Mouse (Mus musculus) MEL (cell line): ENCODE results near the gene Rab31.

Experiments used
- CHD2 ChIP-seq: IDR thresholded peaks from 2 replicates; pipeline ENCODE4 v1.6.1; 2011; ENCODE audit warnings: low read length, improper control_type of control experiment
- CTCF ChIP-seq, 3 experiments: IDR thresholded peaks in 2 of 3; conservative IDR thresholded peaks in 1 of 3; 2 replicates each; pipeline ENCODE4 v1.5.1; 2011 to 2012; ENCODE audit warnings: low read length in 3 of 3, low read depth in 2 of 3, mild to moderate bottlenecking in 2 of 3, improper control_type of control experiment in 1 of 3, inconsistent platforms in 1 of 3, mixed read lengths in 1 of 3, moderate library complexity in 1 of 3; ENCODE audit not compliant: control insufficient read depth in 1 of 3, insufficient read depth in 1 of 3, poor library complexity in 1 of 3, severe bottlenecking in 1 of 3
- EP300 ChIP-seq, 2 experiments: IDR thresholded peaks; 2 replicates each; pipeline ENCODE4 v1.6.1; 2011; ENCODE audit warnings: improper control_type of control experiment in 2 of 2, low read length in 2 of 2, low read depth in 1 of 2, mild to moderate bottlenecking in 1 of 2
- MYC ChIP-seq: IDR thresholded peaks from 2 replicates; pipeline ENCODE4 v1.6.1; 2011; ENCODE audit warnings: low read depth, mild to moderate bottlenecking, low read length, improper control_type of control experiment, moderate library complexity
- NELFE ChIP-seq: IDR thresholded peaks from 2 replicates; pipeline ENCODE4 v1.6.1; 2011; ENCODE audit warnings: low read depth, low read length, improper control_type of control experiment
- POLR2A ChIP-seq, 2 experiments: IDR thresholded peaks; 2 replicates each; pipeline ENCODE4 v1.6.1; 2011 to 2012; ENCODE audit warnings: low read length in 2 of 2, mild to moderate bottlenecking in 2 of 2, control low read depth in 1 of 2, improper control_type of control experiment in 1 of 2, low read depth in 1 of 2, moderate library complexity in 1 of 2; ENCODE audit not compliant: control insufficient read depth in 1 of 2, insufficient read depth in 1 of 2, poor library complexity in 1 of 2
- SIN3A ChIP-seq: IDR thresholded peaks from 2 replicates; pipeline ENCODE4 v1.6.1; 2012; ENCODE audit warnings: low read length, improper control_type of control experiment, inconsistent platforms
- TAL1 ChIP-seq: IDR thresholded peaks from 2 replicates; pipeline ENCODE4 v1.6.1; 2012; ENCODE audit warnings: mild to moderate bottlenecking, inconsistent platforms, low read length, moderate library complexity, mixed read lengths
- USF1 ChIP-seq: IDR thresholded peaks from 2 replicates; pipeline ENCODE4 v1.6.1; 2014; ENCODE audit warnings: low read depth, mild to moderate bottlenecking, inconsistent platforms, low read length, improper control_type of control experiment, moderate library complexity
- ZNF384 ChIP-seq: IDR thresholded peaks from 2 replicates; pipeline ENCODE4 v1.6.1; 2012; ENCODE audit warnings: low read depth, mild to moderate bottlenecking, inconsistent platforms, low read length, improper control_type of control experiment

- TF ChIP-seq MYC (no peak), POLR2A (IDR thresholded peaks at IDR 0.05; ENCODE audit: control insufficient read depth in 1 of 2, insufficient read depth in 1 of 2, low read depth in 1 of 2, low read length in 2 of 2, poor library complexity in 1 of 2) (no peak), USF1 (no peak), SIN3A (no peak), NELFE (no peak), CTCF (IDR thresholded peaks at IDR 0.05 in 2 of 3, conservative IDR thresholded peaks at IDR 0.05 in 1 of 3; ENCODE audit: control insufficient read depth in 1 of 3, insufficient read depth in 1 of 3, low read depth in 2 of 3, low read length in 3 of 3, poor library complexity in 1 of 3, severe bottlenecking in 1 of 3) (no peak), CHD2 (no peak), EP300 (IDR thresholded peaks at IDR 0.05; ENCODE audit: low read depth in 1 of 2, low read length in 2 of 2) (no peak), ZNF384 (no peak), TAL1 (no peak)
These were observed 88.8 kb downstream of the Rab31 start for GRCm38 (mm10) chr17:65683731-65684130.
